Mouse (Mus musculus): ENCODE measurements around the gene Mtmr12.

DNA sequence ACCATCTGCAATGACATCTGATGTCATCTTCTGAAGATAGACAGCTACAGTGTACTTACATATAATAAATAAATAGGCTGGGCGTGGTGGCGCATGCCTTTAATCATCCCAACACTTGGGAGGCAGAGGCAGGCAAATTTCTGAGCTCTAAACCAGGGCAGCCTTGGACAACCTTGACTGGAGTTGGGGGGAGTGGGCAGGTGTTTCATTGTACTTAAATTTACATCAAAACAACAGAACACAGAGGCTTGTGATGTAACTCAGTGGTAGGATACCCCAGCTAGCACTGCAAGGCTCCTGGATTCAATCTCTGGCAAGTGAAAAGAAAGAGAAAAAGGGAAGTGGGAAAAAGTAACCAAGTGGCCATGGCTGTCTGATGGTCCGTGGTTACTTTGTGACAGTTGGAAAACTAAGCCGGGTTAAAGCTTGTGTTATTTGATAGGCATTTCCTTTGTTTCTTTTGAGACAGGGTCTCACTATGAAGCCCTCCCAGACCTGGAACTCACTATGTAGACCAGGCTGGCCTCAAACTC lies 70.3 kb downstream of the Mtmr12 start:
- TF ChIP-seq POLR2A (IDR thresholded peaks at IDR 0.05; ENCODE audit: borderline replicate concordance, insufficient read depth, low read length) (no peak), CTCF (IDR thresholded peaks at IDR 0.05; ENCODE audit: borderline replicate concordance, insufficient read depth, low read depth, low read length) (no peak)
